Mouse (Mus musculus): ENCODE data around the gene Gm20388. TPM values are rescaled to one million over a fixed set of nuclear protein-coding genes. Genes with fewer than 3 reads are reported as not detected.
A peak's percentile ranks its signal among the peaks of the same experiment; 100 is the strongest.
"Not testable (repeated sequence)": the region's sequence is repeated elsewhere in the genome, so short reads cannot be mapped to it uniquely, and the experiment has no call there.

The Gm20388 gene
- polyA plus RNA-seq, 1 experiment from 2014 or later = not detected

GRCm38 (mm10) chr8:123536242-123536989 lies 3625.8 kb downstream of the Gm20388 start:
- H3K4me2 ChIP-seq (replicated peaks; ENCODE audit: low read depth) = no peak overlapping the region
- no peak overlapping the region for H3K9ac ChIP-seq (ENCODE audit: low read length)
- DNase-seq (ENCODE audit: low spot score) = no peak
- no peak overlapping the region for H3K4me3 ChIP-seq (ENCODE audit: low read depth, low read length)
- no peaks in the 10 kb centered on the region for H3K9me3 ChIP-seq (ENCODE audit: control insufficient read depth, low read length)
- no peak overlapping the region for H3K27ac ChIP-seq (replicated peaks)
- peaks cover 23% of the 10 kb centered on the region for H3K36me3 ChIP-seq (ENCODE audit: control insufficient read depth, insufficient read depth, low read length)
- 85% methylated on average over 9 of the region's 9 CpGs for WGBS
- no peaks in the 10 kb centered on the region for H3K4me1 ChIP-seq (replicated peaks; ENCODE audit: control insufficient read depth, insufficient read depth)
- H3K27me3 ChIP-seq (ENCODE audit: control insufficient read depth, insufficient read depth, low read length) = no peaks in the 10 kb centered on the region
- TF ChIP-seq EP300 (optimal IDR thresholded peaks at IDR 0.05) (no peak), CTCF (IDR thresholded peaks at IDR 0.05; ENCODE audit: low read depth) (no peak)
- ATAC-seq (ENCODE audit: low FRiP score, low TSS enrichment) = peak; percentile 40; the same call in 1 of the 2 replicates

DNA sequence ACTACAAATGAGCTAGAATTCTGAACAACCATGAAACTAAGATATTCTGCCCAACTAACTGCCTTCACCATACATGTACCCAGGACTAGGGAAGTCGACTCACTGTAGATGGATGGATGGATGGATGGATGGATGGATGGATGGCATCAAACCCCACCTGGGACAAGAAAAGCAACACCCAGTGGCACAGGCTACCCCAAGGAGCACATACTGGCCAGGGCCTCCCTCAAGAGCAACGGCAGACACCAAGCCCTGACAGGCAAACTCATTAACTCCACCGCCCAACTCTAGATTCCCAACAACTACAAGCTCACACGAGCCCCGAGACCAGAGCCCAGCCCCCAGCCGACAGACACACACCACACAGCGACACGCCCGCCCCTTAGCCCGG lies 3626.3 kb downstream of the Gm20388 start:
- H3K36me3 ChIP-seq (ENCODE audit: control insufficient read depth, insufficient read depth, low read length) = peaks cover 23% of the 10 kb centered on the region
- H3K27me3 ChIP-seq (ENCODE audit: control insufficient read depth, insufficient read depth, low read length) = no peaks in the 10 kb centered on the region
- H3K9ac ChIP-seq (ENCODE audit: low read length) = no peak overlapping the region
- H3K27ac ChIP-seq (replicated peaks) = no peak overlapping the region
- 53% methylated on average over 8 of the region's 10 CpGs for WGBS
- H3K9me3 ChIP-seq (ENCODE audit: control insufficient read depth, low read length) = no peaks in the 10 kb centered on the region
- DNase-seq (ENCODE audit: low spot score) (no peak), ATAC-seq (ENCODE audit: low FRiP score, low TSS enrichment) (no peak; the same call in 1 of the 2 replicates)
- TF ChIP-seq EP300 (optimal IDR thresholded peaks at IDR 0.05) (no peak), CTCF (IDR thresholded peaks at IDR 0.05; ENCODE audit: low read depth) (no peak)
- H3K4me2 ChIP-seq (replicated peaks; ENCODE audit: low read depth) = no peak overlapping the region
- H3K4me1 ChIP-seq (replicated peaks; ENCODE audit: control insufficient read depth, insufficient read depth) = no peaks in the 10 kb centered on the region
- no peak overlapping the region for H3K4me3 ChIP-seq (ENCODE audit: low read depth, low read length)

GRCm38 (mm10) chr8:123537641-123538040 lies 3627.0 kb downstream of the Gm20388 start:
- DNase-seq (ENCODE audit: low spot score); H3K4me3 ChIP-seq (ENCODE audit: low read depth, low read length); H3K9ac ChIP-seq (ENCODE audit: low read length); ATAC-seq (ENCODE audit: low FRiP score, low TSS enrichment); H3K4me2 ChIP-seq (replicated peaks; ENCODE audit: low read depth); H3K9me3 ChIP-seq (ENCODE audit: control insufficient read depth, low read length); H3K4me1 ChIP-seq (replicated peaks; ENCODE audit: control insufficient read depth, insufficient read depth); H3K27me3 ChIP-seq (ENCODE audit: control insufficient read depth, insufficient read depth, low read length); H3K27ac ChIP-seq (replicated peaks): not testable (repeated sequence)
- 71% methylated on average over 6 of the region's 14 CpGs for WGBS
- H3K36me3 ChIP-seq (ENCODE audit: control insufficient read depth, insufficient read depth, low read length) = peaks cover 18% of the 10 kb centered on the region

- ATAC-seq (ENCODE audit: low FRiP score, low TSS enrichment); H3K27ac ChIP-seq (replicated peaks); H3K9ac ChIP-seq (ENCODE audit: low read length); DNase-seq (ENCODE audit: low spot score); H3K4me2 ChIP-seq (replicated peaks; ENCODE audit: low read depth); H3K36me3 ChIP-seq (ENCODE audit: control insufficient read depth, insufficient read depth, low read length); H3K9me3 ChIP-seq (ENCODE audit: control insufficient read depth, low read length); H3K27me3 ChIP-seq (ENCODE audit: control insufficient read depth, insufficient read depth, low read length); H3K4me1 ChIP-seq (replicated peaks; ENCODE audit: control insufficient read depth, insufficient read depth); H3K4me3 ChIP-seq (ENCODE audit: low read depth, low read length): not testable (repeated sequence)
- no CpG with 5 or more reads among the region's 45 CpGs for WGBS
These were observed 3653.6 kb downstream of the Gm20388 start for GRCm38 (mm10) chr8:123564221-123564620.

GRCm38 (mm10) chr8:123575386-123575785 lies 3664.7 kb downstream of the Gm20388 start:
- not testable (repeated sequence) for H3K36me3 ChIP-seq (ENCODE audit: control insufficient read depth, insufficient read depth, low read length); H3K4me3 ChIP-seq (ENCODE audit: low read depth, low read length); ATAC-seq (ENCODE audit: low FRiP score, low TSS enrichment); H3K9me3 ChIP-seq (ENCODE audit: control insufficient read depth, low read length); H3K4me2 ChIP-seq (replicated peaks; ENCODE audit: low read depth); H3K27ac ChIP-seq (replicated peaks); H3K9ac ChIP-seq (ENCODE audit: low read length); H3K4me1 ChIP-seq (replicated peaks; ENCODE audit: control insufficient read depth, insufficient read depth); H3K27me3 ChIP-seq (ENCODE audit: control insufficient read depth, insufficient read depth, low read length); DNase-seq (ENCODE audit: low spot score)
- 50% methylated on average over 1 of the region's 10 CpGs for WGBS

GRCm38 (mm10) chr8:123600666-123601172 lies 3690.1 kb downstream of the Gm20388 start:
- H3K27me3 ChIP-seq (ENCODE audit: control insufficient read depth, insufficient read depth, low read length); H3K36me3 ChIP-seq (ENCODE audit: control insufficient read depth, insufficient read depth, low read length); H3K4me2 ChIP-seq (replicated peaks; ENCODE audit: low read depth); ATAC-seq (ENCODE audit: low FRiP score, low TSS enrichment); H3K4me1 ChIP-seq (replicated peaks; ENCODE audit: control insufficient read depth, insufficient read depth); DNase-seq (ENCODE audit: low spot score); H3K9ac ChIP-seq (ENCODE audit: low read length); H3K9me3 ChIP-seq (ENCODE audit: control insufficient read depth, low read length); H3K27ac ChIP-seq (replicated peaks); H3K4me3 ChIP-seq (ENCODE audit: low read depth, low read length): not testable (repeated sequence)
- WGBS = 78% methylated on average over 11 of the region's 19 CpGs

DNA sequence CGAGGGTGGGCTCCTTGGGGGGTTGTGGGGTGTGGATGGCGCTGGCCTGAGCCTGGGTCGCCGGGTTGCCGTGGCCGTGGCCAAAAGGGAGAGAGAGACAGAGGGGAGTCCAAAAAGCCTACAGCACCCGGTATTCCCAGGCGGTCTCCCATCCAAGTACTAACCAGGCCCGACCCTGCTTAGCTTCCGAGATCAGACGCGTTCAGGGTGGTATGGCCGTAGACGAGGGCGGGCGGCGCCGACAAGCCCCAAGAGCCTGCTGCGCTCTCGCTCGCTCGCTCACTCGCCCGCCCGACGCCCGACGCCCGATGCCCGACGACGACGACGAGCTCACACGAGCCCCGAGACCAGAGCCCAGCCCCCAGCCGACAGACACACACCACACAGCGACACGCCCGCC lies 3690.8 kb downstream of the Gm20388 start:
- H3K4me3 ChIP-seq (ENCODE audit: low read depth, low read length); H3K4me1 ChIP-seq (replicated peaks; ENCODE audit: control insufficient read depth, insufficient read depth); H3K9me3 ChIP-seq (ENCODE audit: control insufficient read depth, low read length); H3K27me3 ChIP-seq (ENCODE audit: control insufficient read depth, insufficient read depth, low read length); DNase-seq (ENCODE audit: low spot score); H3K27ac ChIP-seq (replicated peaks); H3K4me2 ChIP-seq (replicated peaks; ENCODE audit: low read depth); H3K9ac ChIP-seq (ENCODE audit: low read length); H3K36me3 ChIP-seq (ENCODE audit: control insufficient read depth, insufficient read depth, low read length): not testable (repeated sequence)
- peak; percentile 67; the same call in 1 of the 2 replicates for ATAC-seq (ENCODE audit: low FRiP score, low TSS enrichment)
- no CpG with 5 or more reads among the region's 40 CpGs for WGBS

GRCm38 (mm10) chr8:123612652-123613051 lies 3702.0 kb downstream of the Gm20388 start:
- H3K27me3 ChIP-seq (ENCODE audit: control insufficient read depth, insufficient read depth, low read length); H3K9me3 ChIP-seq (ENCODE audit: control insufficient read depth, low read length); H3K9ac ChIP-seq (ENCODE audit: low read length); H3K27ac ChIP-seq (replicated peaks); DNase-seq (ENCODE audit: low spot score); ATAC-seq (ENCODE audit: low FRiP score, low TSS enrichment); H3K4me3 ChIP-seq (ENCODE audit: low read depth, low read length); H3K36me3 ChIP-seq (ENCODE audit: control insufficient read depth, insufficient read depth, low read length); H3K4me2 ChIP-seq (replicated peaks; ENCODE audit: low read depth); H3K4me1 ChIP-seq (replicated peaks; ENCODE audit: control insufficient read depth, insufficient read depth): not testable (repeated sequence)
- no CpG with 5 or more reads among the region's 5 CpGs for WGBS

DNA sequence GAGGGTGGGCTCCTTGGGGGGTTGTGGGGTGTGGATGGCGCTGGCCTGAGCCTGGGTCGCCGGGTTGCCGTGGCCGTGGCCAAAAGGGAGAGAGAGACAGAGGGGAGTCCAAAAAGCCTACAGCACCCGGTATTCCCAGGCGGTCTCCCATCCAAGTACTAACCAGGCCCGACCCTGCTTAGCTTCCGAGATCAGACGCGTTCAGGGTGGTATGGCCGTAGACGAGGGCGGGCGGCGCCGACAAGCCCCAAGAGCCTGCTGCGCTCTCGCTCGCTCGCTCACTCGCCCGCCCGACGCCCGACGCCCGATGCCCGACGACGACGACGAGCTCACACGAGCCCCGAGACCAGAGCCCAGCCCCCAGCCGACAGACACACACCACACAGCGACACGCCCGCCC lies 3712.9 kb downstream of the Gm20388 start:
- not testable (repeated sequence) for H3K4me2 ChIP-seq (replicated peaks; ENCODE audit: low read depth); ATAC-seq (ENCODE audit: low FRiP score, low TSS enrichment); H3K27me3 ChIP-seq (ENCODE audit: control insufficient read depth, insufficient read depth, low read length); H3K9ac ChIP-seq (ENCODE audit: low read length); H3K36me3 ChIP-seq (ENCODE audit: control insufficient read depth, insufficient read depth, low read length); DNase-seq (ENCODE audit: low spot score); H3K4me1 ChIP-seq (replicated peaks; ENCODE audit: control insufficient read depth, insufficient read depth); H3K27ac ChIP-seq (replicated peaks); H3K4me3 ChIP-seq (ENCODE audit: low read depth, low read length); H3K9me3 ChIP-seq (ENCODE audit: control insufficient read depth, low read length)
- no CpG with 5 or more reads among the region's 39 CpGs for WGBS
